Mouse (Mus musculus): Measurements from ENCODE around the gene Gm10718. TPM values are rescaled to one million over a fixed set of nuclear protein-coding genes. Genes with fewer than 3 reads are reported as not detected.
"Not testable (repeated sequence)": the region's sequence is repeated elsewhere in the genome, so short reads cannot be mapped to it uniquely, and the experiment has no call there.

Gene Gm10718
- total RNA-seq, 1 experiment = 9.1 TPM

GRCm38 (mm10) chr9:3030677-3031318, 7.5 kb downstream of the Gm10718 start:
- in situ Hi-C loops (cut with MboI; ENCODE audit: low sequenced_read_pairs in 2 of 2, unreplicated experiment in 2 of 2) = not testable (repeated sequence)

GRCm38 (mm10) chr9:3034299-3034698, 11.0 kb downstream of the Gm10718 start, which contains the start of gene Gm17535:
TSS of gene Gm17535 (plus strand) at chr9:3034599.
- H3K4me3 ChIP-seq (ENCODE audit: insufficient read depth in 1 of 2, low read depth in 1 of 2, low read length in 2 of 2, poor library complexity in 1 of 2, severe bottlenecking in 1 of 2); DNase-seq (ENCODE audit: low read depth, low spot score); in situ Hi-C loops (cut with MboI; ENCODE audit: low sequenced_read_pairs in 2 of 2, unreplicated experiment in 2 of 2); H3K36me3 ChIP-seq (ENCODE audit: control insufficient read depth, insufficient read depth, low read length, poor library complexity, severe bottlenecking); H3K27ac ChIP-seq (ENCODE audit: insufficient read depth, low read depth, low read length, poor library complexity, severe bottlenecking); H3K9ac ChIP-seq (ENCODE audit: insufficient read depth, low read depth, low read length, poor library complexity, severe bottlenecking); H3K4me1 ChIP-seq (ENCODE audit: control insufficient read depth in 2 of 2, insufficient read depth in 2 of 2, low read length in 2 of 2, poor library complexity in 1 of 2); H3K9me3 ChIP-seq (ENCODE audit: control insufficient read depth, insufficient read depth, low read depth, low read length): not testable (repeated sequence)

More at GRCm38 (mm10) chr9:3030677-3031318, 7.5 kb downstream of the Gm10718 start:
- not testable (repeated sequence) for H3K4me3 ChIP-seq (ENCODE audit: insufficient read depth in 1 of 2, low read depth in 1 of 2, low read length in 2 of 2, poor library complexity in 1 of 2, severe bottlenecking in 1 of 2); H3K9me3 ChIP-seq (ENCODE audit: control insufficient read depth, insufficient read depth, low read depth, low read length); H3K36me3 ChIP-seq (ENCODE audit: control insufficient read depth, insufficient read depth, low read length, poor library complexity, severe bottlenecking); H3K9ac ChIP-seq (ENCODE audit: insufficient read depth, low read depth, low read length, poor library complexity, severe bottlenecking); DNase-seq (ENCODE audit: low read depth, low spot score); H3K27ac ChIP-seq (ENCODE audit: insufficient read depth, low read depth, low read length, poor library complexity, severe bottlenecking); H3K4me1 ChIP-seq (ENCODE audit: control insufficient read depth in 2 of 2, insufficient read depth in 2 of 2, low read length in 2 of 2, poor library complexity in 1 of 2)

GRCm38 (mm10) chr9:3036577-3036976, 13.2 kb downstream of the Gm10718 start, which contains the start of gene Gm10715:
TSS of gene Gm10715 (plus strand) at chr9:3036877.
- H3K9me3 ChIP-seq (ENCODE audit: control insufficient read depth, insufficient read depth, low read depth, low read length); H3K4me3 ChIP-seq (ENCODE audit: insufficient read depth in 1 of 2, low read depth in 1 of 2, low read length in 2 of 2, poor library complexity in 1 of 2, severe bottlenecking in 1 of 2); H3K9ac ChIP-seq (ENCODE audit: insufficient read depth, low read depth, low read length, poor library complexity, severe bottlenecking); H3K4me1 ChIP-seq (ENCODE audit: control insufficient read depth in 2 of 2, insufficient read depth in 2 of 2, low read length in 2 of 2, poor library complexity in 1 of 2); H3K27ac ChIP-seq (ENCODE audit: insufficient read depth, low read depth, low read length, poor library complexity, severe bottlenecking); in situ Hi-C loops (cut with MboI; ENCODE audit: low sequenced_read_pairs in 2 of 2, unreplicated experiment in 2 of 2); H3K36me3 ChIP-seq (ENCODE audit: control insufficient read depth, insufficient read depth, low read length, poor library complexity, severe bottlenecking); DNase-seq (ENCODE audit: low read depth, low spot score): not testable (repeated sequence)

GRCm38 (mm10) chr9:3038161-3038560, 14.8 kb downstream of the Gm10718 start:
- H3K27ac ChIP-seq (ENCODE audit: insufficient read depth, low read depth, low read length, poor library complexity, severe bottlenecking); H3K4me3 ChIP-seq (ENCODE audit: insufficient read depth in 1 of 2, low read depth in 1 of 2, low read length in 2 of 2, poor library complexity in 1 of 2, severe bottlenecking in 1 of 2); in situ Hi-C loops (cut with MboI; ENCODE audit: low sequenced_read_pairs in 2 of 2, unreplicated experiment in 2 of 2); H3K4me1 ChIP-seq (ENCODE audit: control insufficient read depth in 2 of 2, insufficient read depth in 2 of 2, low read length in 2 of 2, poor library complexity in 1 of 2); DNase-seq (ENCODE audit: low read depth, low spot score); H3K9ac ChIP-seq (ENCODE audit: insufficient read depth, low read depth, low read length, poor library complexity, severe bottlenecking); H3K36me3 ChIP-seq (ENCODE audit: control insufficient read depth, insufficient read depth, low read length, poor library complexity, severe bottlenecking); H3K9me3 ChIP-seq (ENCODE audit: control insufficient read depth, insufficient read depth, low read depth, low read length): not testable (repeated sequence)

Other genes starting within 250 kb of the Gm10718 start
- gene Gm10722, start 22.6 kb upstream of the Gm10718 start, total RNA-seq (2012; rRNA removed) = not detected in 2 replicates
- gene Gm11168, start 20.2 kb upstream of the Gm10718 start, total RNA-seq (2012; rRNA removed) = 0.40 TPM in 1 of 2 replicates, not detected in the other
- 0.76 TPM in 1 of 2 replicates, not detected in the other for gene Gm10721, start 10.4 kb upstream of the Gm10718 start, total RNA-seq (2012; rRNA removed)
- 0.85 TPM in 1 of 2 replicates, not detected in the other for gene Gm10720, start 7.9 kb upstream of the Gm10718 start, total RNA-seq (2012; rRNA removed)
- gene Gm10719, start 6.1 kb upstream of the Gm10718 start, total RNA-seq (2012; rRNA removed) = 3.4 and 7.4 TPM in 2 replicates
- gene Gm10717, start 1.9 kb downstream of the Gm10718 start, total RNA-seq (2012; rRNA removed) = not detected in 2 replicates
- not detected in 2 replicates for gene Gm17535, start 11.1 kb downstream of the Gm10718 start, total RNA-seq (2012; rRNA removed)
- not detected in 2 replicates for gene Gm10715, start 13.3 kb downstream of the Gm10718 start, total RNA-seq (2012; rRNA removed)